Mouse (Mus musculus): ENCODE measurements around the gene Utp3.

- TF ChIP-seq CTCF (IDR thresholded peaks at IDR 0.05; ENCODE audit: low read depth, low read length) (no peak), POLR2A (IDR thresholded peaks at IDR 0.05; ENCODE audit: extremely low read depth, insufficient read depth, low read length) (0 out of 2 replicates have a peak, but pooled peaks have one; percentile 9)
These were observed 39.3 kb downstream of the Utp3 start for GRCm38 (mm10) chr5:88593421-88594172.

Data from liver, adult 2 months (tissue).